9 mouse cellular contexts compared by ENCODE assay signal in genomic region chr5:35737231-35737901, GRCm38 (mm10). TPM values are rescaled to one million over a fixed set of nuclear protein-coding genes. Genes with fewer than 3 reads are reported as not detected.
DNase-seq lines count a peak whose midpoint lies in the region; ATAC-seq and TF ChIP-seq lines count a peak whose summit lies in the region.
"Had no signal": no experiment of that assay in that cellular context is flagged by ENCODE, and none has a peak within 500 bp of the region (broad histone marks: within the 10 kb centered on the region; RNA-seq: fewer than 3 reads in every experiment).

No protein-coding gene starts in this region.

- H3K36me3 ChIP-seq in heart, postnatal 0 days (replicated peaks; ENCODE audit: control insufficient read depth, insufficient read depth, low read length), result no peaks in the 10 kb centered on the region

- no peaks in the 10 kb centered on the region for H3K9me3 ChIP-seq in heart, postnatal 0 days (replicated peaks; ENCODE audit: control insufficient read depth, low read length)

- peak overlapping the region; percentile 5; the same call in 1 of the 2 replicates for H3K27ac ChIP-seq in heart, postnatal 0 days (ENCODE audit: low read depth)
- H3K27ac ChIP-seq: liver, embryonic 14.5 days had no signal

- H3K9ac ChIP-seq in heart, postnatal 0 days (replicated peaks; ENCODE audit: low read depth, low read length), result no peak overlapping the region
- H3K9ac ChIP-seq: liver, embryonic 14.5 days had no signal

- H3K4me1 ChIP-seq in heart, postnatal 0 days (ENCODE audit: control insufficient read depth, insufficient read depth), result peaks cover 41% of the 10 kb centered on the region

- 0 out of 2 replicates have a peak, but pooled peaks have one; percentile 67 for TF ChIP-seq EP300 in heart, postnatal 0 days (IDR thresholded peaks at IDR 0.05; ENCODE audit: low read depth)

- 17% methylated on average over 20 of the region's 20 CpGs for WGBS in heart, postnatal 0 days
- WGBS in large intestine, adult 2 months, result 26% methylated on average over 20 of the region's 20 CpGs

- no peak overlapping the region for H3K4me3 ChIP-seq in heart, postnatal 0 days (ENCODE audit: low read depth, low read length)

- no peak for TF ChIP-seq CTCF in heart, postnatal 0 days (IDR thresholded peaks at IDR 0.05; ENCODE audit: low read depth)

- H3K27me3 ChIP-seq in heart, postnatal 0 days (ENCODE audit: control insufficient read depth, insufficient read depth, low read length), result no peaks in the 10 kb centered on the region

- ATAC-seq in heart, postnatal 0 days (ENCODE audit: insufficient read depth, low read depth), result peak; percentile 73

- peak; percentile 35 for DNase-seq in gastrocnemius, adult 18-20 months (ENCODE audit: low spot score)
- DNase-seq in gastrocnemius, adult 8-10 months (ENCODE audit: low spot score in 2 of 2), result no peak
- DNase-seq in adrenal gland, adult 2 months, result peak; percentile 87
- DNase-seq in heart, postnatal 0 days (ENCODE audit: low spot score), result peak; percentile 64
- DNase-seq in large intestine, adult 2 months (ENCODE audit: low read depth, low spot score), result peak; percentile 97
- DNase-seq in frontal cortex, adult 2 months (ENCODE audit: extremely low spot score in 1 of 2, low spot score in 1 of 2), result no peak
- DNase-seq in frontal cortex, postnatal 10 days (ENCODE audit: low spot score in 2 of 2), result no peak
- DNase-seq in spleen, adult 12 weeks (ENCODE audit: low spot score), result no peak

- peak overlapping the region; percentile 5; the same call in 1 of the 2 replicates for H3K4me2 ChIP-seq in heart, postnatal 0 days (ENCODE audit: low read depth, low read length)

RNA-seq across cellular contexts. Expression of gene Sh3tc1, which starts 2.4 kb away (rescaled TPM):
- total RNA-seq in gastrocnemius, adult 18-20 months (2021), result 1 to 10 TPM; 2.1 to 3.9 TPM
- total RNA-seq in gastrocnemius, adult 8-10 months (2022), result 1 to 10 TPM; 1.4 to 2.9 (median 1.9) TPM
- 10 to 100 TPM; 22.2 to 25.8 TPM for total RNA-seq in adrenal gland, adult 2 months (2021)
- polyA plus RNA-seq in adrenal gland, adult 2 months (2012; rRNA removed), result 27.7 and 28.0 TPM in 2 replicates
- 11.4 and 15.2 TPM in 2 replicates for total RNA-seq in heart, postnatal 0 days (2014; rRNA removed; ENCODE audit: low replicate concordance)
- 6.8 and 9.4 TPM in 2 replicates for polyA plus RNA-seq in heart, postnatal 0 days (2015; fragmentation: Nextera tagmentation; extraction: Ambion mirVana)
- polyA plus RNA-seq in large intestine, adult 2 months (2012; rRNA removed), result 6.7 and 6.8 TPM in 2 replicates
- 1.1 and 1.6 TPM in 2 replicates for polyA plus RNA-seq in frontal cortex, adult 2 months (2012; rRNA removed)

RNA-seq across cellular contexts. Expression of gene Ablim2, which starts 20.3 kb away (rescaled TPM):
- total RNA-seq in gastrocnemius, adult 18-20 months (2021), result 10 to 100 TPM; 35.0 to 45.0 TPM
- total RNA-seq in gastrocnemius, adult 8-10 months (2022), result 10 to 100 TPM; 36.1 to 43.4 (median 40.7) TPM
- 10 to 100 TPM in 1 of 2 experiments, 1 to 10 TPM in 1; 9.5 to 10.1 TPM for total RNA-seq in adrenal gland, adult 2 months (2021)
- polyA plus RNA-seq in adrenal gland, adult 2 months (2012; rRNA removed), result 34.8 and 38.2 TPM in 2 replicates
- 10.9 and 22.1 TPM in 2 replicates for total RNA-seq in heart, postnatal 0 days (2014; rRNA removed; ENCODE audit: low replicate concordance)
- polyA plus RNA-seq in heart, postnatal 0 days (2015; fragmentation: Nextera tagmentation; extraction: Ambion mirVana), result 8.3 and 8.8 TPM in 2 replicates
- polyA plus RNA-seq in large intestine, adult 2 months (2012; rRNA removed), result 6.9 and 7.0 TPM in 2 replicates
- polyA plus RNA-seq in frontal cortex, adult 2 months (2012; rRNA removed), result 113 and 135 TPM in 2 replicates

RNA-seq across cellular contexts. Expression of gene Htra3, which starts 57.8 kb away (rescaled TPM):
- 10 to 100 TPM; 28.4 to 34.8 TPM for total RNA-seq in gastrocnemius, adult 18-20 months (2021)
- 10 to 100 TPM; 19.9 to 34.2 (median 25.1) TPM for total RNA-seq in gastrocnemius, adult 8-10 months (2022)
- total RNA-seq in adrenal gland, adult 2 months (2021), result 10 to 100 TPM; 23.8 to 58.0 TPM
- 162 and 311 TPM in 2 replicates for polyA plus RNA-seq in adrenal gland, adult 2 months (2012; rRNA removed)
- 43.3 and 49.5 TPM in 2 replicates for total RNA-seq in heart, postnatal 0 days (2014; rRNA removed; ENCODE audit: low replicate concordance)
- 17.2 and 19.2 TPM in 2 replicates for polyA plus RNA-seq in heart, postnatal 0 days (2015; fragmentation: Nextera tagmentation; extraction: Ambion mirVana)
- polyA plus RNA-seq in large intestine, adult 2 months (2012; rRNA removed), result 27.9 and 39.6 TPM in 2 replicates
- polyA plus RNA-seq in frontal cortex, adult 2 months (2012; rRNA removed), result 5.1 and 6.2 TPM in 2 replicates

Comparison
In these comparisons a context has a peak if more than half of its experiments do, and no peak if none do; other contexts are left out.
1. DNase-seq: peak in gastrocnemius, adult 18-20 months (single experiment), adrenal gland, adult 2 months (single experiment), heart, postnatal 0 days (single experiment) and large intestine, adult 2 months (single experiment); none in gastrocnemius, adult 8-10 months (0 of 2), frontal cortex, adult 2 months (0 of 2), frontal cortex, postnatal 10 days (0 of 2) and spleen, adult 12 weeks (single experiment).